Mouse (Mus musculus) fibroblast of lung, adult 2 months (primary cell): ENCODE measurements around the gene Siae.

Experiments used
- DNase-seq: peaks from one replicate; pipeline ENCODE4 v3.0.0-alpha.2; 2011; ENCODE audit warnings: low read depth

Siae gene

GRCm38 (mm10) chr9:37687288-37687940 is 131.9 kb downstream of the Siae start:
- peak; percentile 7 for DNase-seq

- no peak for DNase-seq
These were observed 132.4 kb downstream of the Siae start for GRCm38 (mm10) chr9:37687941-37688303.

GRCm38 (mm10) chr9:37689970-37690686 is 134.6 kb downstream of the Siae start:
- no peak for DNase-seq
